16 mouse cellular contexts compared by ENCODE assay signal in genomic region chr7:136480641-136481202, GRCm38 (mm10).
DNase-seq lines count a peak whose midpoint lies in the region.
"Had no signal": no experiment of that assay in that cellular context is flagged by ENCODE, and none has a peak within 500 bp of the region (broad histone marks: within the 10 kb centered on the region; RNA-seq: fewer than 3 reads in every experiment).

No protein-coding gene starts in this region.

- H3K4me1 ChIP-seq in heart, embryonic 10.5 days = 0 out of 2 replicates have a peak, but pooled peaks cover 3% of the 10 kb centered on the region
- H3K4me1 ChIP-seq in brown adipose tissue, adult 24 weeks (ENCODE audit: control insufficient read depth, insufficient read depth, insufficient read length, low read length) = peaks cover 19% of the 10 kb centered on the region
- H3K4me1 ChIP-seq in limb, embryonic 10.5 days = peaks cover 48% of the 10 kb centered on the region
- H3K4me1 ChIP-seq: stomach, embryonic 15.5 days had no signal

- H3K9me3 ChIP-seq in heart, embryonic 10.5 days = no peaks in the 10 kb centered on the region
- no peaks in the 10 kb centered on the region for H3K9me3 ChIP-seq in limb, embryonic 10.5 days (replicated peaks)
- H3K9me3 ChIP-seq: embryonic facial prominence, embryonic 13.5 days; forebrain, embryonic 12.5 days; hindbrain, embryonic 12.5 days; stomach, embryonic 15.5 days had no signal

- H3K4me3 ChIP-seq in heart, embryonic 10.5 days = no peak overlapping the region
- H3K4me3 ChIP-seq in brown adipose tissue, adult 24 weeks (ENCODE audit: insufficient read depth, low read depth, low read length) = no peak overlapping the region
- H3K4me3 ChIP-seq in limb, embryonic 10.5 days = no peak overlapping the region
- H3K4me3 ChIP-seq: embryonic facial prominence, embryonic 13.5 days; forebrain, embryonic 12.5 days; hindbrain, embryonic 12.5 days; stomach, embryonic 15.5 days had no signal

- H3K36me3 ChIP-seq in heart, embryonic 10.5 days = no peaks in the 10 kb centered on the region
- no peaks in the 10 kb centered on the region for H3K36me3 ChIP-seq in limb, embryonic 10.5 days
- H3K36me3 ChIP-seq: embryonic facial prominence, embryonic 13.5 days; forebrain, embryonic 12.5 days; hindbrain, embryonic 12.5 days; stomach, embryonic 15.5 days had no signal

- H3K27me3 ChIP-seq in heart, embryonic 10.5 days (ENCODE audit: insufficient read depth, poor library complexity, severe bottlenecking) = 0 out of 2 replicates have a peak, but pooled peaks cover 8% of the 10 kb centered on the region
- peaks cover 13% of the 10 kb centered on the region for H3K27me3 ChIP-seq in limb, embryonic 10.5 days (ENCODE audit: low read depth, poor library complexity, severe bottlenecking)
- H3K27me3 ChIP-seq: stomach, embryonic 15.5 days had no signal

- DNase-seq in heart, adult 18-20 months = peak; percentile 60 to 81
- DNase-seq in heart, embryonic 10.5 days (ENCODE audit: low spot score) = no peak
- peak; percentile 71 to 73 for DNase-seq in heart, adult 9 months (ENCODE audit: low spot score in 2 of 2)
- no peak for DNase-seq in limb, embryonic 10.5 days (ENCODE audit: low spot score)
- no peak for DNase-seq in layer of hippocampus, postnatal 10 days (ENCODE audit: low spot score in 2 of 2)
- DNase-seq in cerebellum, postnatal 4 days (ENCODE audit: low spot score in 2 of 2) = no peak
- DNase-seq: adrenal gland, adult 2 months; B cell, adult 2 months; cerebellum, postnatal 10 days; lung, adult 18-20 months; thymus, postnatal 36 days had no signal

- H3K27ac ChIP-seq in heart, embryonic 10.5 days = no peak overlapping the region
- 0 out of 2 replicates have a peak overlapping the region, but pooled peaks have one; percentile 50 for H3K27ac ChIP-seq in brown adipose tissue, adult 24 weeks (replicated peaks; ENCODE audit: low read depth, low read length)
- peak overlapping the region; percentile 72; the same call in 1 of the 2 replicates for H3K27ac ChIP-seq in limb, embryonic 10.5 days
- H3K27ac ChIP-seq: embryonic facial prominence, embryonic 13.5 days; forebrain, embryonic 12.5 days; hindbrain, embryonic 12.5 days; stomach, embryonic 15.5 days had no signal

- 51% methylated on average over 13 of the region's 13 CpGs for WGBS in heart, embryonic 10.5 days
- 50% methylated on average over 13 of the region's 13 CpGs for WGBS in limb, embryonic 10.5 days

Comparison
In these comparisons a context has a peak if more than half of its experiments do, and no peak if none do; other contexts are left out.
1. DNase-seq: peak in heart, adult 18-20 months (2 of 2) and heart, adult 9 months (2 of 2); none in heart, embryonic 10.5 days (single experiment), limb, embryonic 10.5 days (single experiment), layer of hippocampus, postnatal 10 days (0 of 2) and cerebellum, postnatal 4 days (0 of 2).